Mouse (Mus musculus) liver, embryonic 14.5 days (tissue): ENCODE results near the gene Stx6. TPM values are rescaled to one million over a fixed set of nuclear protein-coding genes. Genes with fewer than 3 reads are reported as not detected.
A peak's percentile ranks its signal among the peaks of the same experiment; 100 is the strongest.

Source experiments
- ATAC-seq: fragments of 200-750 bp; cut with Nextera tagmentation; 2 replicates; pipeline ENCODE4 v1.8.0; 2017; ENCODE audit warnings: moderate number of reproducible peaks, mild to moderate bottlenecking, moderate library complexity; ENCODE audit not compliant: insufficient read depth
- DNase-seq, 3 experiments: peaks; one replicate each; pipeline ENCODE4 v3.0.0-alpha.2; 2012 to 2013; ENCODE audit warnings: low read depth in 3 of 3, low spot score in 3 of 3
- H3K27ac ChIP-seq: fragments of 300-500 bp; sonication (generic); 2 replicates; pipeline ENCODE4 v1.5.1; 2014; ENCODE audit warnings: moderate library complexity, mild to moderate bottlenecking, control low read depth, inconsistent platforms
- H3K27me3 ChIP-seq: fragments of 300-500 bp; sonication (generic); 2 replicates; pipeline ENCODE4 v1.6.1; 2014; ENCODE audit warnings: mild to moderate bottlenecking, low read length, moderate library complexity; ENCODE audit not compliant: control insufficient read depth, insufficient read depth
- H3K36me3 ChIP-seq: fragments of 300-500 bp; sonication (generic); replicated peaks from 2 replicates; pipeline ENCODE4 v1.6.1; 2014; ENCODE audit warnings: low read depth; ENCODE audit not compliant: control insufficient read depth, insufficient read depth
- H3K4me1 ChIP-seq, 2 experiments: fragments of 200-500 bp in 1 of 2; fragments of 300-500 bp in 1 of 2; sonication (generic) in 1 of 2; replicated peaks; 2 replicates each; pipeline ENCODE4 v1.6.1; 2012 to 2014; ENCODE audit warnings: antibody characterized with exemption in 1 of 2, inconsistent platforms in 1 of 2, low read length in 1 of 2; ENCODE audit not compliant: control insufficient read depth in 2 of 2, insufficient read depth in 2 of 2
- H3K4me2 ChIP-seq: fragments of 300-500 bp; sonication (generic); 2 replicates; pipeline ENCODE4 v1.6.1; 2014; ENCODE audit warnings: low read depth, mild to moderate bottlenecking, control low read depth, moderate library complexity
- H3K4me3 ChIP-seq, 2 experiments: fragments of 200-500 bp in 1 of 2; fragments of 300-500 bp in 1 of 2; sonication (generic) in 1 of 2; 2 replicates each; pipeline ENCODE4 v1.5.1; 2012 to 2014; ENCODE audit warnings: low read depth in 2 of 2, low read length in 2 of 2, mild to moderate bottlenecking in 2 of 2, control low read depth in 1 of 2, inconsistent platforms in 1 of 2, moderate library complexity in 1 of 2; ENCODE audit not compliant: insufficient read depth in 1 of 2
- H3K9ac ChIP-seq: fragments of 300-500 bp; sonication (generic); replicated peaks from 2 replicates; pipeline ENCODE4 v1.6.1; 2014; ENCODE audit warnings: mild to moderate bottlenecking, control low read depth, moderate library complexity
- H3K9me3 ChIP-seq: fragments of 300-500 bp; sonication (generic); 2 replicates; pipeline ENCODE4 v1.6.1; 2016; ENCODE audit warnings: low read length, mixed read lengths; ENCODE audit not compliant: control insufficient read depth
- CTCF ChIP-seq: IDR thresholded peaks from 2 replicates; pipeline ENCODE4 v1.5.1; 2016; ENCODE audit warnings: antibody characterized with exemption, low read depth, control low read depth
- EP300 ChIP-seq: IDR thresholded peaks from 2 replicates; pipeline ENCODE4 v1.6.1; 2016; ENCODE audit warnings: antibody characterized with exemption, low read depth
- WGBS: fragments of 180-500 bp; shearing (Covaris S2); extraction: QIAGEN DNeasy Blood & Tissue Kit; methylation state at CpG from one replicate; pipeline ENCODE4 v1.1.7; 2014; ENCODE audit not compliant: insufficient replicate concordance; 5-methylcytosine and 5-hydroxymethylcytosine counted together
- polyA plus RNA-seq, 2 experiments: library from polyadenylated mRNA; depleted of rRNA in 1 of 2; stranded (reverse) in 1 of 2; unstranded in 1 of 2; fragments of >200 nt; fragmentation: Nextera tagmentation in 1 of 2; extraction: Ambion mirVana in 1 of 2; gene quantifications; 2 replicates each; pipeline versions ENCODE4 v1.2.1 to v1.2.3; 2012 to 2014

Gene Stx6
- polyA plus RNA-seq, 2 experiments = 5.8 to 9.4 TPM

GRCm38 (mm10) chr1:155242488-155242745, 83.9 kb downstream of the Stx6 start:
- H3K4me1 ChIP-seq = no peaks in the 10 kb centered on the region

GRCm38 (mm10) chr1:155243797-155244770, 85.6 kb downstream of the Stx6 start, which contains the start of gene BC034090:
Gene BC034090 (minus strand): TSS chr1:155244444.
- no peaks in the 10 kb centered on the region for H3K4me1 ChIP-seq
- peak within 1 kb of the TSS; percentile 24 to 45; a peak in 3 of 4 replicates for H3K4me3 ChIP-seq
- ATAC-seq = 0 out of 2 replicates have a peak, but pooled peaks have one; percentile 15
- peaks cover 34% of the 10 kb centered on the region for H3K27me3 ChIP-seq
- H3K9me3 ChIP-seq = no peaks in the 10 kb centered on the region
- no peak for TF ChIP-seq CTCF
- no peak for TF ChIP-seq EP300
- peak within 1 kb of the TSS; percentile 58 for H3K4me2 ChIP-seq
- H3K27ac ChIP-seq = no peak within 1 kb of the TSS
- H3K36me3 ChIP-seq = no peaks in the 10 kb centered on the region
- DNase-seq = no peak
- H3K9ac ChIP-seq = no peak within 1 kb of the TSS
- WGBS = 2% methylated on average over 82 of the region's 85 CpGs

More at GRCm38 (mm10) chr1:155242488-155242745, 83.9 kb downstream of the Stx6 start:
- WGBS = 37% methylated on average over 1 of the region's 1 CpGs
- Histone ChIP-seq H3K27ac (no peak overlapping the region), H3K4me3 (no peak overlapping the region), H3K9me3 (no peaks in the 10 kb centered on the region), H3K36me3 (no peaks in the 10 kb centered on the region), H3K27me3 (peaks cover 34% of the 10 kb centered on the region), H3K4me2 (no peak overlapping the region), H3K9ac (no peak overlapping the region)
- ATAC-seq = no peak
- TF ChIP-seq EP300 (no peak), CTCF (no peak)
- no peak for DNase-seq

GRCm38 (mm10) chr1:155244771-155245211, 86.3 kb downstream of the Stx6 start:
- Histone ChIP-seq H3K27ac (no peak overlapping the region), H3K4me1 (no peaks in the 10 kb centered on the region), H3K36me3 (no peaks in the 10 kb centered on the region), H3K27me3 (peaks cover 34% of the 10 kb centered on the region), H3K9ac (no peak overlapping the region), H3K9me3 (no peaks in the 10 kb centered on the region), H3K4me2 (peak overlapping the region; percentile 58), H3K4me3 (peak overlapping the region; percentile 0 to 45; a peak in 2 of 4 replicates)
- ATAC-seq (no peak), DNase-seq (no peak)
- TF ChIP-seq CTCF (no peak), EP300 (no peak)
- WGBS = 4% methylated on average over 29 of the region's 29 CpGs

GRCm38 (mm10) chr1:155245516-155245915, 87.0 kb downstream of the Stx6 start:
- Histone ChIP-seq H3K9me3 (no peaks in the 10 kb centered on the region), H3K4me2 (no peak overlapping the region), H3K36me3 (no peaks in the 10 kb centered on the region), H3K27ac (no peak overlapping the region), H3K9ac (no peak overlapping the region), H3K4me3 (no peak overlapping the region), H3K4me1 (no peaks in the 10 kb centered on the region), H3K27me3 (peaks cover 34% of the 10 kb centered on the region)
- TF ChIP-seq CTCF (no peak), EP300 (no peak)
- ATAC-seq = no peak
- WGBS = 60% methylated on average over 7 of the region's 7 CpGs
- DNase-seq = no peak

- TF ChIP-seq EP300 = no peak
- TF ChIP-seq CTCF = no peak
- WGBS = 28% methylated on average over 5 of the region's 5 CpGs
Measured at GRCm38 (mm10) chr1:155247441-155247840, 88.9 kb downstream of the Stx6 start.

More at GRCm38 (mm10) chr1:155247441-155247840, 88.9 kb downstream of the Stx6 start:
- Histone ChIP-seq H3K9me3 (no peaks in the 10 kb centered on the region), H3K4me2 (no peak overlapping the region), H3K4me1 (peaks cover 0 to under 1% of the 10 kb centered on the region in 2 experiments; a peak in 2 of 4 replicates), H3K27me3 (peaks cover 31% of the 10 kb centered on the region), H3K36me3 (no peaks in the 10 kb centered on the region), H3K27ac (no peak overlapping the region), H3K9ac (no peak overlapping the region), H3K4me3 (no peak overlapping the region)
- no peak for DNase-seq
- ATAC-seq = no peak
